Mouse (Mus musculus) heart, postnatal 0 days (tissue): ENCODE data around the gene Bcl2l14.

Source experiments
- CTCF ChIP-seq: IDR thresholded peaks from 2 replicates; pipeline ENCODE4 v1.5.1; 2016; ENCODE audit warnings: antibody characterized with exemption, control low read depth, low read depth
- EP300 ChIP-seq: IDR thresholded peaks from 2 replicates; pipeline ENCODE4 v1.6.1; 2016; ENCODE audit warnings: antibody characterized with exemption, low read depth

- TF ChIP-seq CTCF (no peak), EP300 (no peak)
Measured at GRCm38 (mm10) chr6:134486318-134486717, 90.2 kb downstream of the Bcl2l14 start.
